Mouse (Mus musculus): ENCODE data around the gene Hist2h2be. TPM values are rescaled to one million over a fixed set of nuclear protein-coding genes. Genes with fewer than 3 reads are reported as not detected.

Hist2h2be gene
- polyA plus RNA-seq, 1 experiment from 2014 or later = 3.5 TPM

Small RNAs within 50 kb of the gene (microRNA-seq; reads per million reads assigned to microRNA genes)
- not detected for gene Gm44492
- gene Gm47311 = not detected
- not detected for gene Gm47313

Other genes starting within 250 kb of the Hist2h2be start
- gene Plekho1, start 225.1 kb upstream of the Hist2h2be start, polyA plus RNA-seq (2015; fragmentation: Nextera tagmentation; extraction: Ambion mirVana) = 37.5 and 41.6 TPM in 2 replicates
- 56.3 and 64.0 TPM in 2 replicates for gene Vps45, start 162.7 kb upstream of the Hist2h2be start, polyA plus RNA-seq (2015; fragmentation: Nextera tagmentation; extraction: Ambion mirVana)
- 13.2 and 16.9 TPM in 2 replicates for gene Otud7b, start 116.6 kb upstream of the Hist2h2be start, polyA plus RNA-seq (2015; fragmentation: Nextera tagmentation; extraction: Ambion mirVana)
- 12.2 and 13.3 TPM in 2 replicates for gene Mtmr11, start 59.1 kb upstream of the Hist2h2be start, polyA plus RNA-seq (2015; fragmentation: Nextera tagmentation; extraction: Ambion mirVana)
- 116 and 128 TPM in 2 replicates for gene Sf3b4, start 48.8 kb upstream of the Hist2h2be start, polyA plus RNA-seq (2015; fragmentation: Nextera tagmentation; extraction: Ambion mirVana)
- gene Sv2a, start 40.0 kb upstream of the Hist2h2be start, polyA plus RNA-seq (2015; fragmentation: Nextera tagmentation; extraction: Ambion mirVana) = 133 and 142 TPM in 2 replicates
- gene Bola1, start 1.4 kb upstream of the Hist2h2be start, polyA plus RNA-seq (2015; fragmentation: Nextera tagmentation; extraction: Ambion mirVana) = 68.0 and 74.2 TPM in 2 replicates
- 0.93 TPM in 1 of 2 replicates, not detected in the other for gene Hist2h2ab, start 1.3 kb upstream of the Hist2h2be start, polyA plus RNA-seq (2015; fragmentation: Nextera tagmentation; extraction: Ambion mirVana)
- gene Hist2h2ac, start 239 bp upstream of the Hist2h2be start, polyA plus RNA-seq (2015; fragmentation: Nextera tagmentation; extraction: Ambion mirVana) = 2.5 and 2.6 TPM in 2 replicates
- gene Hist2h3c2, start 18.0 kb downstream of the Hist2h2be start, polyA plus RNA-seq (2015; fragmentation: Nextera tagmentation; extraction: Ambion mirVana) = 0.76 and 1.1 TPM in 2 replicates
- gene Hist2h2aa2, start 19.2 kb downstream of the Hist2h2be start, polyA plus RNA-seq (2015; fragmentation: Nextera tagmentation; extraction: Ambion mirVana) = 38.3 and 48.6 TPM in 2 replicates
- 8.1 and 14.3 TPM in 2 replicates for gene Hist2h2aa1, start 24.4 kb downstream of the Hist2h2be start, polyA plus RNA-seq (2015; fragmentation: Nextera tagmentation; extraction: Ambion mirVana)
- 0.36 and 0.65 TPM in 2 replicates for gene Hist2h3c1, start 25.6 kb downstream of the Hist2h2be start, polyA plus RNA-seq (2015; fragmentation: Nextera tagmentation; extraction: Ambion mirVana)
- gene Hist2h4, start 42.2 kb downstream of the Hist2h2be start, polyA plus RNA-seq (2015; fragmentation: Nextera tagmentation; extraction: Ambion mirVana) = 6.8 and 9.0 TPM in 2 replicates
- gene Hist2h3b, start 47.5 kb downstream of the Hist2h2be start, polyA plus RNA-seq (2015; fragmentation: Nextera tagmentation; extraction: Ambion mirVana) = 10.3 and 10.6 TPM in 2 replicates
- 1.4 TPM in 1 of 2 replicates, not detected in the other for gene Hist2h2bb, start 48.6 kb downstream of the Hist2h2be start, polyA plus RNA-seq (2015; fragmentation: Nextera tagmentation; extraction: Ambion mirVana)
- 3.0 and 3.6 TPM in 2 replicates for gene Fcgr1, start 72.8 kb downstream of the Hist2h2be start, polyA plus RNA-seq (2015; fragmentation: Nextera tagmentation; extraction: Ambion mirVana)
- gene BC107364, start 231.2 kb downstream of the Hist2h2be start, polyA plus RNA-seq (2015; fragmentation: Nextera tagmentation; extraction: Ambion mirVana) = 0.21 TPM in 1 of 2 replicates, not detected in the other

Data from neural tube, postnatal 0 days (tissue).